In genomic region chr14:119582039-119582508, GRCm38 (mm10) we compare ENCODE assay signal across 13 mouse cellular contexts.
DNase-seq lines count a peak whose midpoint lies in the region; ATAC-seq lines count a peak whose summit lies in the region.
"Had no signal": no experiment of that assay in that cellular context is flagged by ENCODE, and none has a peak within 500 bp of the region (broad histone marks: within the 10 kb centered on the region; RNA-seq: fewer than 3 reads in every experiment).

No protein-coding gene starts in this region.

- 0 out of 2 replicates have a peak overlapping the region, but pooled peaks have one; percentile 21 for H3K9ac ChIP-seq in heart, embryonic 14.5 days (ENCODE audit: low read length)
- H3K9ac ChIP-seq: limb, embryonic 15.5 days had no signal

- no peaks in the 10 kb centered on the region for H3K36me3 ChIP-seq in heart, embryonic 14.5 days (ENCODE audit: control insufficient read depth, insufficient read depth, low read length)
- H3K36me3 ChIP-seq: forebrain, embryonic 10.5 days; limb, embryonic 15.5 days had no signal

- no peak for DNase-seq in heart, postnatal 36 days
- DNase-seq in MN1 (ENCODE audit: low spot score): peak; percentile 87
- peak; percentile 50 for DNase-seq in embryo, embryonic 11 days
- peak; percentile 11 for DNase-seq in lung, postnatal 36 days
- no peak for DNase-seq in left cerebral cortex, postnatal 14 days (ENCODE audit: low spot score in 2 of 2)
- no peak for DNase-seq in cerebellum, adult 11 months
- DNase-seq in heart, postnatal 10 days: no peak
- DNase-seq: cerebellum, adult 9-10 months; right cerebral cortex, postnatal 14 days had no signal

- H3K4me3 ChIP-seq in heart, embryonic 14.5 days (ENCODE audit: control insufficient read depth in 1 of 2, insufficient read depth in 1 of 2, low read depth in 1 of 2, low read length in 2 of 2): no peak overlapping the region
- H3K4me3 ChIP-seq: forebrain, embryonic 10.5 days; limb, embryonic 15.5 days had no signal

- H3K4me1 ChIP-seq in heart, embryonic 14.5 days (ENCODE audit: control insufficient read depth in 2 of 2, insufficient read depth in 2 of 2, low read length in 2 of 2): peaks cover 5% of the 10 kb centered on the region in 2 experiments

- H3K4me2 ChIP-seq in heart, embryonic 14.5 days (ENCODE audit: low read length): no peak overlapping the region
- H3K4me2 ChIP-seq: limb, embryonic 15.5 days had no signal

- 19% methylated on average over 10 of the region's 10 CpGs for WGBS in heart, embryonic 14.5 days

- no peaks in the 10 kb centered on the region for H3K27me3 ChIP-seq in heart, embryonic 14.5 days (ENCODE audit: control insufficient read depth, insufficient read depth, low read length)
- H3K27me3 ChIP-seq: limb, embryonic 15.5 days had no signal

- intact Hi-C loops in heart, postnatal 36 days (cut with DNase I): no loop called here
- intact Hi-C loops in left cerebral cortex, postnatal 14 days (cut with DNase I): no loop called here
- intact Hi-C loops in heart, postnatal 10 days (cut with DNase I): no loop called here

- ATAC-seq in heart, embryonic 14.5 days (ENCODE audit: insufficient number of reproducible peaks, insufficient read depth, low FRiP score, low read depth): no peak
- ATAC-seq: CD4-positive, CD25-positive, alpha-beta regulatory T cell, adult 4 months had no signal

- H3K9me3 ChIP-seq in heart, embryonic 14.5 days (ENCODE audit: control insufficient read depth, low read length): no peaks in the 10 kb centered on the region
- H3K9me3 ChIP-seq: forebrain, embryonic 10.5 days; limb, embryonic 15.5 days had no signal

- H3K27ac ChIP-seq in heart, embryonic 14.5 days (replicated peaks in 1 of 2; ENCODE audit: control insufficient read depth in 1 of 2, insufficient read depth in 1 of 2, low read depth in 2 of 2, low read length in 2 of 2): no peak overlapping the region
- H3K27ac ChIP-seq: forebrain, embryonic 10.5 days; limb, embryonic 15.5 days had no signal

Comparison
In these comparisons a context has a peak if more than half of its experiments do, and no peak if none do; other contexts are left out.
1. DNase-seq: peak in MN1 (single experiment), embryo, embryonic 11 days (single experiment) and lung, postnatal 36 days (single experiment); none in heart, postnatal 36 days (0 of 2), left cerebral cortex, postnatal 14 days (0 of 2), cerebellum, adult 11 months (single experiment) and heart, postnatal 10 days (0 of 2).